Mouse (Mus musculus): ENCODE measurements at regions not wholly inside any gene's neighbourhood (a gene's known extent, or its start where the extent isn't known, plus 50 kb on each side); places are given as distances from the start of the nearest gene placed in this dataset.

DNA sequence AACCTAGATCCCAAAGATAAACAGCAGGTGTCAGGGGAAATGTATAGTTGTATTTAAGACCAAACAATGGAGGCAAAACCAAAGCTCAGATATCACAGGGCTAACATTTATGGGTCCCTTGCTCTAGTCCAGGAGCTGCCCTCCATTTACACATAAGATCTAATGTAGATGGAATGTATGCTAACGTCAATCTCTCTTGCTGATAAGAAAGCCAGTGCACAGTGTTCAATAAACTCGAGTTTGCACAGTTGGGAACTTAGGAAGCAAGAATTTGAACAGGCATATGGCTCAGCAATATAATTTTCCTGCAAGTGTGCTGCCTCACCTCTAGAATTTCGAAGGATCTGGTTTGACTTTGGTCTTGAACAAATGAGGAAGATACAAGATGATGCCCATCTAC is 620.9 kb upstream of the Tenm4 start:
- 72% methylated on average over 3 of the region's 3 CpGs for WGBS
- H3K4me1 ChIP-seq (ENCODE audit: control insufficient read depth, insufficient read depth, low read length), result no peaks in the 10 kb centered on the region
- H3K4me2 ChIP-seq (ENCODE audit: low read depth, low read length), result no peak overlapping the region
- H3K4me3 ChIP-seq (ENCODE audit: low read depth, low read length), result no peak overlapping the region
- no peak for ATAC-seq (ENCODE audit: low read depth)
- H3K36me3 ChIP-seq (ENCODE audit: control insufficient read depth, insufficient read depth, low read length), result no peaks in the 10 kb centered on the region
- H3K27me3 ChIP-seq (ENCODE audit: control insufficient read depth, insufficient read depth, low read length), result no peaks in the 10 kb centered on the region
- no peak overlapping the region for H3K9ac ChIP-seq (replicated peaks; ENCODE audit: low read depth, low read length)
- H3K27ac ChIP-seq (ENCODE audit: low read depth, low read length), result no peak overlapping the region
- no peaks in the 10 kb centered on the region for H3K9me3 ChIP-seq (ENCODE audit: control insufficient read depth, low read length)

DNA sequence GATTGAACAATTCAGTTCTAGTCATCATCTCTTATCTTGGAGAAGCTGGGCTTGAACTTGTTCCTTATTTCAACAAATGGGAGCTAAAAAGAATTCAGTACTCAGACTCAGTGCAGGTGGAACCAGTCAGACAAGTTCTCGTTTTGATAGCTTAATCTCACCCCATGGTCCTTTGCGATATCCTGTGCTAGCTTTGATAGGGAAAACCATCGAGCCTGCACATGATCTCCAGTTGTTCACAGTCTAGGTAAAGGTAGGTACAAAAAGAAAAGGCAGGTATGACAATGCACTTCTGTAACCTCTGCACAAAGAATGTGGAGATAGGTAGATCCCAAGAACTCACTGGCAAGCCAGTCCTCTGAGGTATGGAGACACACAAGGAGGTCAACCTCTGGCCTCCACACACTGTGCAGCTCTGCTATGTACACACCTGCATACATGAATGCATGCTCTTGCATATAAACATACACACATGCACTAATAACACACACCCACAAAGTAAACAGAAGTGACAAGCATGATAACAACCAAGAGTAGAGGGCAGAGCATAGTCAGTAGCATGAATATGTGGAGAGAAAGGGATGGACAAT is 619.2 kb upstream of the Tenm4 start:
- 85% methylated on average over 3 of the region's 3 CpGs for WGBS

DNA sequence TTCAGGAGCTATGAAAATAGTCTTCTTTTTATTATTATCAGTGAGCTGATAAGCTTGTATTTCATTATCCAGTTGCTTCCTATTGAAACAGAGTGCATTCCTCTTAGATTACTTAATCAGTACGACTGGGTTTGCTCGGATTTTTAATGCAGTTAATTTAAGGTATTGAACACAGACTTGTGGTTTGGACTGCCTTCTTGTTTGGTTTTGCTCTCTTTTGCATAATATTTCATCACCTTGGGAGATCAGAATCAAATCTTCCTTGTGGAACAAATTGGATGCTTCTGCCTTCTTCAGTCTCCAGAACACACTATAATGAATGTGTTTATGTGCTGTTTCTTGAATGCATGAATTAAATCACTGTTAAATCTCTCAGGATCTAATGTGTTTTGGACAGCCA is 612.5 kb upstream of the Tenm4 start:
- no peak for ATAC-seq (ENCODE audit: low read depth)
- Histone ChIP-seq H3K9me3 (ENCODE audit: control insufficient read depth, low read length) (no peaks in the 10 kb centered on the region), H3K27me3 (ENCODE audit: control insufficient read depth, insufficient read depth, low read length) (no peaks in the 10 kb centered on the region), H3K4me2 (ENCODE audit: low read depth, low read length) (no peak overlapping the region), H3K4me3 (ENCODE audit: low read depth, low read length) (no peak overlapping the region), H3K27ac (ENCODE audit: low read depth, low read length) (no peak overlapping the region), H3K4me1 (ENCODE audit: control insufficient read depth, insufficient read depth, low read length) (no peaks in the 10 kb centered on the region), H3K36me3 (ENCODE audit: control insufficient read depth, insufficient read depth, low read length) (no peaks in the 10 kb centered on the region), H3K9ac (replicated peaks; ENCODE audit: low read depth, low read length) (no peak overlapping the region)
- 73% methylated on average over 2 of the region's 2 CpGs for WGBS

More for the DNA sequence above, 619.2 kb upstream of the Tenm4 start:
- no peak overlapping the region for H3K4me2 ChIP-seq (ENCODE audit: low read depth, low read length)
- no peak for ATAC-seq (ENCODE audit: low read depth)
- no peaks in the 10 kb centered on the region for H3K4me1 ChIP-seq (ENCODE audit: control insufficient read depth, insufficient read depth, low read length)
- no peak overlapping the region for H3K4me3 ChIP-seq (ENCODE audit: low read depth, low read length)
- no peaks in the 10 kb centered on the region for H3K9me3 ChIP-seq (ENCODE audit: control insufficient read depth, low read length)
- H3K9ac ChIP-seq (replicated peaks; ENCODE audit: low read depth, low read length), result no peak overlapping the region
- no peaks in the 10 kb centered on the region for H3K27me3 ChIP-seq (ENCODE audit: control insufficient read depth, insufficient read depth, low read length)
- no peak overlapping the region for H3K27ac ChIP-seq (ENCODE audit: low read depth, low read length)
- no peaks in the 10 kb centered on the region for H3K36me3 ChIP-seq (ENCODE audit: control insufficient read depth, insufficient read depth, low read length)

DNA sequence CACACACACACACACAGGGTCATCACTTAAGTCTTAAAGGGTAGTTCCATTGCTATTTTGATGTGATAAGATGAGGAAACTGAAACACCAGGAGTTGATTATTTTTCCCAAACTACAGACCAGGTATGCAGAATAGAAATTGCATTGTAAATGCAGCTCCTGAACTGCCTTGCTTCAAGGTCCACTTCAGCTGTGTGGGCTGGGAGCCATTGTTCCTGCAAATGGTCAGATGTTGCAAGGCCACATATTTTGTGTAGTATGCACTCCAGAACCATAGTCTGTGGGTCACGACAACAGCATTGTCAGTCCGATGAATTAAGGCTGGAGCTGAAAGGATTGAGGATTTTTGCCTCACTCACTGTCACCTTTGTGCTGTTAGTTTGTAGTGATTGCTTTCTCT is 592.4 kb upstream of the Tenm4 start:
- no peaks in the 10 kb centered on the region for H3K4me1 ChIP-seq (ENCODE audit: control insufficient read depth, insufficient read depth, low read length)
- H3K27ac ChIP-seq (ENCODE audit: low read depth, low read length), result no peak overlapping the region
- no peaks in the 10 kb centered on the region for H3K9me3 ChIP-seq (ENCODE audit: control insufficient read depth, low read length)
- no peaks in the 10 kb centered on the region for H3K27me3 ChIP-seq (ENCODE audit: control insufficient read depth, insufficient read depth, low read length)
- 92% methylated on average over 2 of the region's 2 CpGs for WGBS
- H3K4me2 ChIP-seq (ENCODE audit: low read depth, low read length), result no peak overlapping the region
- H3K36me3 ChIP-seq (ENCODE audit: control insufficient read depth, insufficient read depth, low read length), result no peaks in the 10 kb centered on the region
- no peak overlapping the region for H3K9ac ChIP-seq (replicated peaks; ENCODE audit: low read depth, low read length)
- no peak overlapping the region for H3K4me3 ChIP-seq (ENCODE audit: low read depth, low read length)
- ATAC-seq (ENCODE audit: low read depth), result no peak

DNA sequence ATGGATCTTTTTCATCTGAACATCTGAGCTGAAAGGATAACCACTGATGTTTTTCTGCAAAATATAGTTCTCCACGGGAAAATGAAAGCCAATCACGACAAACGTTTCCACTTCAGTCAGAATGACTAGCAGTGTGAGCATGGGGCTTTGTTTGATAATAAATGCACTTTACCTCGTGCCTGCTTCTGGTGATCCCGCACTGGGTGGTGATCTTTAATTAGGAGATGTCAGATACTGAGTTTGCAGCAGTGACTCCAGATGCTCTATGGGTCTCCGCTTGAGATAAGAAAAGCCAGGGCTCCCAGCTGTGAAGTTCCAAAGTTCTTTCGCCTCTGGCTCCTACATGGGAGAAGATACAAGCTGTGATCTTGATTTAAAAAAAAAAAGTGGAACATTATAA is 589.7 kb upstream of the Tenm4 start:
- Histone ChIP-seq H3K9me3 (ENCODE audit: control insufficient read depth, low read length) (no peaks in the 10 kb centered on the region), H3K4me3 (ENCODE audit: low read depth, low read length) (no peak overlapping the region), H3K27ac (ENCODE audit: low read depth, low read length) (no peak overlapping the region), H3K27me3 (ENCODE audit: control insufficient read depth, insufficient read depth, low read length) (no peaks in the 10 kb centered on the region), H3K9ac (replicated peaks; ENCODE audit: low read depth, low read length) (no peak overlapping the region), H3K4me1 (ENCODE audit: control insufficient read depth, insufficient read depth, low read length) (no peaks in the 10 kb centered on the region), H3K36me3 (ENCODE audit: control insufficient read depth, insufficient read depth, low read length) (no peaks in the 10 kb centered on the region), H3K4me2 (ENCODE audit: low read depth, low read length) (no peak overlapping the region)
- no peak for ATAC-seq (ENCODE audit: low read depth)
- WGBS, result 63% methylated on average over 7 of the region's 7 CpGs

DNA sequence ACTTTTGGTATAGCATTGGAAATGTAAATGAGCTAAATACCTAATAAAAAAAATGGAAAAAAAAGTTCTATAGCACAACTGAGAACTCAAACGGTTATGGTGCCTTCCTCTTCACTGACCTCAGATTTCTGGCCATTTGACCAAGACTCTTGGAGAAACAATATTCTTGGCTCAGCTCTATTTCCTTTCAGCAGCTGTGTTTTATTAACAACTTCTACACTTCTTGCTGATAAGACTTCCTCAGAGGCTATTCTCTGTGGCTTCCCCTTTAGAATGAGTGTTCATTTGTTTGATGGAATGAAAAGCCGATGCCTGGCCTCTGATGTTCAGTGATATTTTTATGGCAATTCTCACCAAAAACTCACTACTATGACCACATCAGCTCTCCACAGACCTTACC is 572.7 kb upstream of the Tenm4 start:
- no peak for ATAC-seq (ENCODE audit: low read depth)
- no peaks in the 10 kb centered on the region for H3K9me3 ChIP-seq (ENCODE audit: control insufficient read depth, low read length)
- H3K4me1 ChIP-seq (ENCODE audit: control insufficient read depth, insufficient read depth, low read length), result no peaks in the 10 kb centered on the region
- WGBS, result 88% methylated on average over 2 of the region's 2 CpGs
- H3K36me3 ChIP-seq (ENCODE audit: control insufficient read depth, insufficient read depth, low read length), result no peaks in the 10 kb centered on the region
- H3K27ac ChIP-seq (ENCODE audit: low read depth, low read length), result no peak overlapping the region
- no peak overlapping the region for H3K9ac ChIP-seq (replicated peaks; ENCODE audit: low read depth, low read length)
- H3K4me2 ChIP-seq (ENCODE audit: low read depth, low read length), result no peak overlapping the region
- H3K27me3 ChIP-seq (ENCODE audit: control insufficient read depth, insufficient read depth, low read length), result no peaks in the 10 kb centered on the region
- H3K4me3 ChIP-seq (ENCODE audit: low read depth, low read length), result no peak overlapping the region

DNA sequence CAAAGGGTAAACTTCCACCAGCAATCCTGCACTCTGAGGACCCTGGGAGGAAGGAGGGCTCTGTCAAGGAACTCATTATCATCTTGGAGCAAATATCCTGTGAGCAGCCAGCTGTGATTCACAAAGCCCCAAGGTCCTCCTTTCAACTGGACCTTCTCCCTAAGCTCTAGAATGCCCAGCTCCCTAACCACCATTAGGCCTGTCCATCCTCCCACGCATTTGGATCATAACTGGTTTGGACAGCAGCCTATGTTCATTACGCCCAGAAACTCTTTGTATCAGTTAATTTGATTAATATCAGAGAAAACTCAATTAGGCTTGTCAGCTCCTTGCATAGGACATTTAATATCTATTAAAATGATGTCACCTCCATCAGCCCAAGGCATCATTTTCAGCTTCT is 557.3 kb upstream of the Tenm4 start:
- 91% methylated on average over 2 of the region's 2 CpGs for WGBS
- Histone ChIP-seq H3K4me1 (ENCODE audit: control insufficient read depth, insufficient read depth, low read length) (no peaks in the 10 kb centered on the region), H3K9ac (replicated peaks; ENCODE audit: low read depth, low read length) (no peak overlapping the region), H3K9me3 (ENCODE audit: control insufficient read depth, low read length) (no peaks in the 10 kb centered on the region), H3K27me3 (ENCODE audit: control insufficient read depth, insufficient read depth, low read length) (no peaks in the 10 kb centered on the region), H3K4me3 (ENCODE audit: low read depth, low read length) (no peak overlapping the region), H3K4me2 (ENCODE audit: low read depth, low read length) (no peak overlapping the region), H3K36me3 (ENCODE audit: control insufficient read depth, insufficient read depth, low read length) (no peaks in the 10 kb centered on the region), H3K27ac (ENCODE audit: low read depth, low read length) (no peak overlapping the region)
- no peak for ATAC-seq (ENCODE audit: low read depth)

DNA sequence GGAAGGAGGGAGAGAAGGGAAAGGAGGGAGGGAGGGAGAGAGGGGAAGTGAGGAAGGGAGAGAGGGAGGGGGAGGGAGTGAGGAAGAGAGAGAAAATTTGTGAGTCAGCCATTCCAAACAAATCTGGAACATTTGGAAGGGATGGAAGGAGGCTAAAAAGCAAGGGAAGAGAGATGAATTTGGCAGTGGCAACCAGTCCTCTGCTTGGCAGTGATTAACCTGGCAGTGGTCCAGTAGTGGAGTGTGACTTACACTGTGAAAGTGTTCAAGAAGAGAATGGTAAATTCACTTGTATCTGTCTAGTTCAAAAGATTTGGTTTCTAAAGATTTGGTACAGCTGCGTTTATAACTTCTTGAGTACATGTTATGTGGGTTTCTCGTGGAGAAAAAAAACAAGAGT is 553.7 kb upstream of the Tenm4 start:
- WGBS, result 73% methylated on average over 2 of the region's 2 CpGs
- Histone ChIP-seq H3K9me3 (ENCODE audit: control insufficient read depth, low read length) (no peaks in the 10 kb centered on the region), H3K27me3 (ENCODE audit: control insufficient read depth, insufficient read depth, low read length) (no peaks in the 10 kb centered on the region), H3K27ac (ENCODE audit: low read depth, low read length) (no peak overlapping the region), H3K36me3 (ENCODE audit: control insufficient read depth, insufficient read depth, low read length) (no peaks in the 10 kb centered on the region), H3K9ac (replicated peaks; ENCODE audit: low read depth, low read length) (no peak overlapping the region), H3K4me3 (ENCODE audit: low read depth, low read length) (no peak overlapping the region), H3K4me2 (ENCODE audit: low read depth, low read length) (no peak overlapping the region), H3K4me1 (ENCODE audit: control insufficient read depth, insufficient read depth, low read length) (no peaks in the 10 kb centered on the region)
- no peak for ATAC-seq (ENCODE audit: low read depth)

DNA sequence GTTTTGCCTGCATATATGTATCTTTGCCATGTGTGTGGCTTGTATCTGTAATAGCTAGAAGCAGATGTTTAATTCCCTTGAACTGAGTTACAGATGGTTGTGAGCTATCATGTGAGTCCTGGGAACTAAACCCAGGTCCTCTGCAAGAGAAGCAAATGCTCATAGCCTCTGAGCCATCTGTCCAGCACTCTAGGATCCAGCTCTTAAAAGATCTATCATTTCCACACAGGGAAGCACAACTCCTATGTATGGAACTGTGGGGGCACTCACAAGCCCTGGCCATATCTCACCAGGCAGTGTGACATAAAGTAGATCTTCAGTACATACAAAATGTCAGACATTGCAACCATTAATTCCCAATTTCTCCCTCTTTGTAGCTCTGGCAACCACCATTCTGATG is 552.9 kb upstream of the Tenm4 start:
- H3K4me2 ChIP-seq (ENCODE audit: low read depth, low read length), result no peak overlapping the region
- H3K27ac ChIP-seq (ENCODE audit: low read depth, low read length), result no peak overlapping the region
- H3K9me3 ChIP-seq (ENCODE audit: control insufficient read depth, low read length), result no peaks in the 10 kb centered on the region
- no peaks in the 10 kb centered on the region for H3K4me1 ChIP-seq (ENCODE audit: control insufficient read depth, insufficient read depth, low read length)
- no peak overlapping the region for H3K4me3 ChIP-seq (ENCODE audit: low read depth, low read length)
- no peak overlapping the region for H3K9ac ChIP-seq (replicated peaks; ENCODE audit: low read depth, low read length)
- no peaks in the 10 kb centered on the region for H3K36me3 ChIP-seq (ENCODE audit: control insufficient read depth, insufficient read depth, low read length)
- H3K27me3 ChIP-seq (ENCODE audit: control insufficient read depth, insufficient read depth, low read length), result no peaks in the 10 kb centered on the region
- no peak for ATAC-seq (ENCODE audit: low read depth)

DNA sequence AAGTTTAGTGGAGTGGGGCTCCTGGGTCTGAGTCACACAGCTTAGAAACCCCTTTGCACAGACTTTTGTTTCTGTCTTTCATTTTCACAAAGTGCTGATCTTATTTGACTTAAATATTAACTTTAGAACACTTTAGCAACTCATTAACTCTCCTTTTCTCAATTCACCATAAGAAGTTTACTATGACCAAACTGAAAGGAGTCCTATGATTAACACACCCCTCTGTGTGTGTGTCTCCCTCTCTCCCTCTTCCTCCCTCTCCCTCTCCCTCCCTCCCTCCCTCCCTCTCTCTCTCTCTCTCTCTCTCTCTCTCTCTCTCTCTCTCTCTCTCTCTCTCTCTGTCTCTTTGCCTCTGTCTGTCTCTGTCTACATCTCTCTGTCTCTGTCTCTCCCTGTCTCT is 551.0 kb upstream of the Tenm4 start:
- Histone ChIP-seq H3K9me3 (ENCODE audit: control insufficient read depth, low read length) (no peaks in the 10 kb centered on the region), H3K9ac (replicated peaks; ENCODE audit: low read depth, low read length) (no peak overlapping the region), H3K4me1 (ENCODE audit: control insufficient read depth, insufficient read depth, low read length) (no peaks in the 10 kb centered on the region), H3K4me2 (ENCODE audit: low read depth, low read length) (no peak overlapping the region), H3K27ac (ENCODE audit: low read depth, low read length) (no peak overlapping the region), H3K27me3 (ENCODE audit: control insufficient read depth, insufficient read depth, low read length) (no peaks in the 10 kb centered on the region), H3K4me3 (ENCODE audit: low read depth, low read length) (no peak overlapping the region), H3K36me3 (ENCODE audit: control insufficient read depth, insufficient read depth, low read length) (no peaks in the 10 kb centered on the region)
- no peak for ATAC-seq (ENCODE audit: low read depth)

Data from neural tube, embryonic 14.5 days (tissue).